Mouse (Mus musculus) stomach, postnatal 0 days (tissue): Measurements from ENCODE around the gene Tyrobp.

Experiments
- CTCF ChIP-seq: IDR thresholded peaks from 2 replicates; pipeline ENCODE4 v1.5.1; 2016; ENCODE audit warnings: antibody characterized with exemption, low read depth, mild to moderate bottlenecking, moderate library complexity
- EP300 ChIP-seq: optimal IDR thresholded peaks from 2 replicates; pipeline ENCODE3; 2016; ENCODE audit warnings: antibody characterized with exemption

DNA sequence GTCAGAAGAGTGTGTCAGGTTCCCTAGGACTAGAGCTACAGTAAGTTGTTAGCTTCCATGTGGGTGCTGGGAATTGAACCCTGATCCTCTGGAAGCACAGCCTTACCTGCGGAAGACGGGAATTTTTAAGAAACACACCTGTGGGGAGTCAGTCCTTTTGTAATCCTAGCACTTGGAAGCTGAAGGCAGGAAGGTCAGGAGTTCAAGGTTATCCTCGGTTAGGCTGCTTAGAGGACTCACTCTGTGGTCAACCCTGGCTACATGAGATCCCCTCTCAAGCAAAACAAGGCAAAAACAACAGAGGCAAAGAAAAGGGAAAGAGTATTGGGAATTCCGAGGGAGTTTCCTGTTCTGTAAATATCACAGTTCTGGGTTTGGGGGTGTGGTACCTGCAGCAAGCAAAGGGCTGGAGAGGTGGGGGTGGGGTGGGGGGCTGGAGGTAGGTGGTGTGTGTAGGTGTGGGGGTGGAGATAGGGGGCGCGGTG, 51.3 kb downstream of the Tyrobp start:
- no peak for TF ChIP-seq CTCF
- TF ChIP-seq EP300, result no peak
